Mouse (Mus musculus) heart, embryonic 10.5 days (tissue): ENCODE data around the gene Slc17a1. TPM values are rescaled to one million over a fixed set of nuclear protein-coding genes. Genes with fewer than 3 reads are reported as not detected.

Source experiments
- DNase-seq: peaks from one replicate; pipeline ENCODE4 v3.0.0-alpha.2; 2017; ENCODE audit warnings: low spot score
- H3K27ac ChIP-seq: fragments of 300-500 bp; sonication (generic); 2 replicates; pipeline ENCODE4 v1.5.1; 2016; ENCODE audit warnings: mild to moderate bottlenecking
- H3K27me3 ChIP-seq: fragments of 300-500 bp; sonication (generic); 2 replicates; pipeline ENCODE4 v1.6.1; 2016; ENCODE audit warnings: mild to moderate bottlenecking; ENCODE audit not compliant: poor library complexity, insufficient read depth, severe bottlenecking
- H3K36me3 ChIP-seq: fragments of 300-500 bp; sonication (generic); 2 replicates; pipeline ENCODE4 v1.6.1; 2016; ENCODE audit warnings: mild to moderate bottlenecking, moderate library complexity
- H3K4me1 ChIP-seq: fragments of 300-500 bp; sonication (generic); 2 replicates; pipeline ENCODE4 v1.6.1; 2016; ENCODE audit warnings: mild to moderate bottlenecking
- H3K4me3 ChIP-seq: fragments of 300-500 bp; sonication (generic); 2 replicates; pipeline ENCODE4 v1.5.1; 2016; ENCODE audit warnings: mild to moderate bottlenecking, moderate library complexity
- H3K9me3 ChIP-seq: fragments of 300-500 bp; sonication (generic); 2 replicates; pipeline ENCODE4 v1.6.1; 2016; ENCODE audit warnings: mild to moderate bottlenecking, moderate library complexity
- WGBS: fragments of 180-500 bp; shearing (Covaris S2); methylation state at CpG from one replicate; pipeline ENCODE4 v1.1.7; 2016; 5-methylcytosine and 5-hydroxymethylcytosine counted together
- microRNA-seq: library from miRNA; unstranded; fragments of <30 nt; microRNA quantifications from one replicate; pipeline ENCODE4, GENCODE M21; 2017
- polyA plus RNA-seq: library from polyadenylated mRNA; unstranded; fragments of >200 nt; fragmentation: Nextera tagmentation; extraction: Ambion mirVana; gene quantifications from 2 replicates; pipeline ENCODE4 v1.2.1, GENCODE M21; 2016

Slc17a1 gene
- polyA plus RNA-seq, 1 experiment from 2014 or later = not detected

DNA sequence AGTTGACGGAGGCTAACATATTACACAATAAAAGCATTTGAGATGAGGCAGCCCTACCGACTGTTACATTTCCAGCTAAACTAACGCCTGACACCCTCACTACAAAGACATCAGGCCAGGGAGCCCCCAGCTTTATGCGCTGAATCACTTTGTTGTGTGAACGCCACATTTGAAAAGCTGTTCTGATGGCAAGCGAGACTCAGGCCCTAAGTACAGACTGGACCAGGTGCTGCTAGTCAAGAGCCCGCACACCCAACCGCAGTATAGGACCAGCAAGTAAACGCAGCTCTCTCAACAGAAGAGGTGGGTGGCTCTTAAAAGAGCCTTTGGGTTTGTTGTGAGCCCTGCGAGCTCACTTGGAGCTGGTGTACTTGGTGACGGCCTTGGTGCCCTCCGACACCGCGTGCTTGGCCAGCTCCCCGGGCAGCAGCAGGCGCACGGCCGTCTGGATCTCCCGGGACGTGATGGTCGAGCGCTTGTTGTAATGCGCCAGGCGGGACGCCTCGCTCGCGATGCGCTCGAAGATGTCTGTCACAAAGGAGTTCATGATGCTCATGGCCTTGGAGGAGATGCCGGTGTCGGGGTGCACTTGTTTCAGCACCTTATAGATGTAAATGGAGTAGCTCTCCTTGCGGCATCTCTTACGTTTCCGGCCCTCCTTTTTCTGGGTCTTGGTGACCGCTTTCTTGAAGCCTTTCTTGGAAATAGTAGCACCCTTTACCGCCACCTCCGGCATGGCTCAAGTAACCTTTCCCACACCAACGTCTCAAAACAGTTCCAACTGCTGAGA lies 66.1 kb downstream of the Slc17a1 start, which contains the start of gene Hist1h2ba:
Hist1h2ba (minus strand) TSS at position 736 of the 790 bp plus-strand sequence.
- no peak for DNase-seq
- WGBS = 87% methylated on average over 39 of the region's 39 CpGs
- Histone ChIP-seq H3K9me3 (no peaks in the 10 kb centered on the region), H3K36me3 (no peaks in the 10 kb centered on the region), H3K27ac (no peak within 1 kb of the TSS), H3K27me3 (0 out of 2 replicates have a peak, but pooled peaks cover 5% of the 10 kb centered on the region), H3K4me1 (no peaks in the 10 kb centered on the region), H3K4me3 (no peak within 1 kb of the TSS)

DNA sequence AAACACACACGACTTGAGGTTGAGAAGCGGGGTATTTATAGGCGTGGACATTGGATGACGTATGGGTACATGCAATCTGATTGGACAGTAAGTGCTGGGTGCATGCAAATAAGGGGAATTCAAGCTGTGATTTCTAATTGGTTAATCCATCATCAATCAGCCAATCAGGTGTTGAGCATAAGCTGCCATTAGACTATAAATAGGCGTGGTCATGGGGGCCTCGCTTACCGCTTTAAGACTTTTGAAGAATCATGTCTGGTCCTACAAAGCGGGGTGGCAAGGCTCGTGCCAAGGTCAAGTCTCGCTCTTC lies 66.6 kb downstream of the Slc17a1 start, which contains the start of gene Hist1h2aa:
Hist1h2aa (plus strand) TSS at position 252 of the 310 bp plus-strand sequence.
- Histone ChIP-seq H3K9me3 (no peaks in the 10 kb centered on the region), H3K36me3 (no peaks in the 10 kb centered on the region), H3K27me3 (0 out of 2 replicates have a peak, but pooled peaks cover 5% of the 10 kb centered on the region), H3K4me3 (no peak within 1 kb of the TSS), H3K27ac (no peak within 1 kb of the TSS), H3K4me1 (no peaks in the 10 kb centered on the region)
- DNase-seq = no peak
- WGBS = 85% methylated on average over 10 of the region's 10 CpGs

DNA sequence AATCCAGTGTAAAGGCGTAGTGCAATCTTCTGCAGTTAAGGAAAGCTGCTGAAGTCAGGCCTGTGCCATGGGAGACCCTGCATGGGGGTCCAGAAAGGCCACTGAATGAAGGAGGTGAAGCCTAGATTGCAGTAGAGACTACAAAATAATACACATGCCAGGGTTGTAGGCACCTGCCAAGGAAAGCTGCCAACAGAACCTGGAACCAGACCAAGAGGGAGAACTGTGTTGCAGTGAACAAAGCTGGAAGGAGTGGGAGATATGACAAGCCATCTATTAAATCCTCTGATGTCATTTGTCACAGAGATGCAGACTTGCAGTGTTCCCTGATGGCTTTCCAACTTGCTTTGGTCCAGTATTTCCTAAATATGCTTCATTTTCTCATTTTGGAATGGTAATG lies 71.1 kb downstream of the Slc17a1 start:
- no peaks in the 10 kb centered on the region for H3K9me3 ChIP-seq
- no peak overlapping the region for H3K27ac ChIP-seq
- DNase-seq = no peak
- no peaks in the 10 kb centered on the region for H3K36me3 ChIP-seq
- peaks cover 9% of the 10 kb centered on the region; the same call in 1 of the 2 replicates for H3K27me3 ChIP-seq
- H3K4me3 ChIP-seq = no peak overlapping the region
- 83% methylated on average over 1 of the region's 1 CpGs for WGBS
- no peaks in the 10 kb centered on the region for H3K4me1 ChIP-seq

DNA sequence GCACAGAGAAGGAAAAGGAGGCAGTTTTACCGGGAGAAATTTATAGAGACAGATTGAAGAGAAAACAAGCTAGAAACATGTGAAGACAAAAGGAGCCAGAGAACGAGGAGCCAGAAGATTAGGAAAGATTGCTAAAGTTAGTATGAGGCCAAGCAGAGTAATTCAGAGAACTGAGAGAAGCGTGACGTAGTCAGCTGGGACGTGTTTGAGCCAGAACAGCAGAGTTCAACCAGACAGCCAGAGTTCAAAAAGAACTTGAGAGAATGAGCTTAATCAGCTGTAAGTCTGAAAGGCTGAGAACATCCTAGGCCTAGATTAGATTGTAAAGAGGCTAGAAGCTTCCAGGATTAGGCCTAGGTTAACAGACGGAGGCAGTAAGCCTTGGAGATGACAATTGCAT lies 72.7 kb downstream of the Slc17a1 start:
- Histone ChIP-seq H3K9me3 (no peaks in the 10 kb centered on the region), H3K27ac (no peak overlapping the region), H3K4me1 (no peaks in the 10 kb centered on the region), H3K36me3 (no peaks in the 10 kb centered on the region), H3K4me3 (no peak overlapping the region), H3K27me3 (peaks cover 4% of the 10 kb centered on the region; the same call in 1 of the 2 replicates)
- DNase-seq = no peak
- WGBS = 35% methylated on average over 6 of the region's 6 CpGs

DNA sequence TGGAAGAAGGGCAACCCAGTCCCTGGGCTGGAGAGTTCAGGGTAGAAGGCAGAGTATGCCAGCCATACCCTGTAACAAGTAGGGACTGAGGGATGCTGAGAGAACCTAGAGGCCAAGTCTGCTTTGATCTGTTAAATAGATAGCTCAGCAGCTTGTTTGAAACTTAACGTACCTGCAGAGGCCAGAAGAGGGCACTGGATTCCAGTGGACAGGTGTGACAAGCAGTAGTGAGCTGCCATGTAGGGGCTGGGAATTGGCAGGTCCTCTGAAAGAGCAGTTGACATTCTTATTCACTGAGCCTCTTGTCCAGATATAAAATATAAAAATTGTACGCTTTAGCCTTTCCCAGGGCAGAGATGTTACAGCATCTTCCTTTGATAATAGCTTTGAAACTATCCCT lies 75.3 kb downstream of the Slc17a1 start:
- no peak for DNase-seq
- peaks cover 23% of the 10 kb centered on the region; the same call in 1 of the 2 replicates for H3K27me3 ChIP-seq
- 41% methylated on average over 2 of the region's 2 CpGs for WGBS
- H3K36me3 ChIP-seq = no peaks in the 10 kb centered on the region
- no peaks in the 10 kb centered on the region for H3K9me3 ChIP-seq
- H3K4me3 ChIP-seq = no peak overlapping the region
- H3K27ac ChIP-seq = no peak overlapping the region
- no peaks in the 10 kb centered on the region for H3K4me1 ChIP-seq

Small RNA genes within 50 kb of the gene (microRNA-seq; reads per million reads assigned to microRNA genes)
- gene Gm44344 = not detected

Other genes with a start within 250 kb of the Slc17a1 start
- gene Hist1h2be, start 246.6 kb upstream of the Slc17a1 start, polyA plus RNA-seq = 1.2 and 1.9 TPM in 2 replicates
- gene Hist1h1e, start 245.2 kb upstream of the Slc17a1 start, polyA plus RNA-seq = 9.5 and 11.1 TPM in 2 replicates
- 0.63 and 0.84 TPM in 2 replicates for gene Hist1h2ac, start 183.8 kb upstream of the Slc17a1 start, polyA plus RNA-seq
- 24.3 and 29.4 TPM in 2 replicates for gene Hist1h2bc, start 183.6 kb upstream of the Slc17a1 start, polyA plus RNA-seq
- 0.24 TPM in 1 of 2 replicates, not detected in the other for gene Hist1h1t, start 171.9 kb upstream of the Slc17a1 start, polyA plus RNA-seq
- gene Hist1h4c, start 169.3 kb upstream of the Slc17a1 start, polyA plus RNA-seq = 3.2 and 3.3 TPM in 2 replicates
- gene Hfe, start 156.9 kb upstream of the Slc17a1 start, polyA plus RNA-seq = 5.2 and 8.3 TPM in 2 replicates
- gene Hist1h1c, start 128.9 kb upstream of the Slc17a1 start, polyA plus RNA-seq = 17.2 TPM in 2 replicates
- 4.2 and 4.4 TPM in 2 replicates for gene Hist1h3c, start 122.1 kb upstream of the Slc17a1 start, polyA plus RNA-seq
- gene Hist1h2bb, start 121.0 kb upstream of the Slc17a1 start, polyA plus RNA-seq = 1.4 and 2.9 TPM in 2 replicates
- gene Hist1h2ab, start 116.6 kb upstream of the Slc17a1 start, polyA plus RNA-seq = 16.1 and 23.3 TPM in 2 replicates
- 2.6 and 3.2 TPM in 2 replicates for gene Hist1h3b, start 115.5 kb upstream of the Slc17a1 start, polyA plus RNA-seq
- gene Hist1h4b, start 110.7 kb upstream of the Slc17a1 start, polyA plus RNA-seq = 3.4 and 4.4 TPM in 2 replicates
- gene Hist1h4a, start 106.5 kb upstream of the Slc17a1 start, polyA plus RNA-seq = 0.28 TPM in 1 of 2 replicates, not detected in the other
- gene Hist1h3a, start 105.4 kb upstream of the Slc17a1 start, polyA plus RNA-seq = 2.0 and 3.2 TPM in 2 replicates
- gene Hist1h1a, start 104.1 kb upstream of the Slc17a1 start, polyA plus RNA-seq = 1.2 and 1.4 TPM in 2 replicates
- gene Trim38, start 97.8 kb upstream of the Slc17a1 start, polyA plus RNA-seq = 0.14 TPM in 1 of 2 replicates, not detected in the other
- 0.09 TPM in 1 of 2 replicates, not detected in the other for gene Slc17a2, start 60.8 kb upstream of the Slc17a1 start, polyA plus RNA-seq
- gene Slc17a3, start 28.3 kb upstream of the Slc17a1 start, polyA plus RNA-seq = not detected in 2 replicates
- gene Slc17a4, start 47.3 kb downstream of the Slc17a1 start, polyA plus RNA-seq = 0.10 TPM in 1 of 2 replicates, not detected in the other
- gene Hist1h2ba, start 66.4 kb downstream of the Slc17a1 start, polyA plus RNA-seq = not detected in 2 replicates
- not detected in 2 replicates for gene Hist1h2aa, start 66.7 kb downstream of the Slc17a1 start, polyA plus RNA-seq
- 0.13 and 0.23 TPM in 2 replicates for gene Scgn, start 123.5 kb downstream of the Slc17a1 start, polyA plus RNA-seq